Mouse (Mus musculus) ovary, adult 18-20 months (tissue): ENCODE data around the gene Rab3gap2.

Experiments
- DNase-seq: peaks from one replicate; pipeline ENCODE4 v3.0.0; 2022; ENCODE audit warnings: low spot score, mixed read lengths

Rab3gap2 gene

DNA sequence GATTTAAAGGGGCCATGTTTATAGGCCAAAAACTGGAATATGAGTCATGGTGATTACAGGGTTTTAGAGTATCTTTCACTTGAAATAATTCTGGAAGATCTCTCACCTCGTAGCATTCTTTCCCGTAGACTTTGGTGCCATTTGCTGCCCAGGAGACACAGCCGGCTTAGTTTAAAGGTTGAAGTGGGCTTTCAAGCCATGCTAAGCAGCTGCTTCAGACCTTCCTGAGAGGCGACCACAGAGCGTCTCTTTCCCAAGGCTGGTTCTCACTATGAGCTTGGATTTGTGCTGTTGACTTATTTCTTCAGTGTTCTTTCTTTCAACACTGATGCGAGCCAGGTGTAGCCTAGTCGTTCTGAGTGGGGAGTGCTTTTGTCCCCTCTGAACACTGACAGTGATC is 23.8 kb downstream of the Rab3gap2 start:
- DNase-seq, result no peak

DNA sequence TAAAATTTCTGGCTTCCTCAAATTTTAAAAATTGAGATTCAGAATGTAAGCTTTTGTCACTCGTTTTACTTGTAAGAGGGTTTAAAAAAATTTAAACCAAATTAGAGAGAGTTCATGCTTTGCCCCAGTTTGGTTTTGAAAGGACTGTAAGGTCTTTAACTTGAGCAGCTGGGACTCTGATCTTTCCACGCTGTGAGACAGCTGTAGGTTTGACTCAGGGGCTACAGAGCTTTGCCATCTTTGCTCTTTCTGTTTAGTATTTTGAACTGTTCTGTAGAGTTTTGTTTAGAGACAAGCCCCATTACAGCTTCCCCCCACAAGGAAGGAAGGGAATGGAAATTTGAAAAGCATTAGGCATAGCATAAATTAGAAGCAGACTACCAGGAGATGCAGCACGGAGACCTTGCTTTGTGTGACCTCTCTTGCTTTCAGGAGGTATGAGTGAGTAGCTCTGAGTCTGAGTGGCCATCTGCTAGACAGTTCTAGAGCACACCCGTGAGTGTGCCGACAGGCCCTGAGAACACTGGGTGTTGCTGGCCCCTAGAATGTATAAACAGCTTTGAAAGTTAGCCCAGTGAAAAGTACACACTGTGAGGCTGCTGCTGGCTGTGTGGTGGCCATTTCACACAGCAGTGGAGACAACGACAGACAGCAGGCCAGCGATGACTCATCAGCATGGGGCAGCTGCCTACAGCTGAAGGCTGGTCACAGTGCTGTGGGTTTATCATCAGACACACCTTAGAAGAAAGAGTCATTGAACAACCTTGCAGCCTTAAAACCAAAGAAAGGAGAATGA is 25.7 kb downstream of the Rab3gap2 start:
- peak; percentile 21 for DNase-seq

DNA sequence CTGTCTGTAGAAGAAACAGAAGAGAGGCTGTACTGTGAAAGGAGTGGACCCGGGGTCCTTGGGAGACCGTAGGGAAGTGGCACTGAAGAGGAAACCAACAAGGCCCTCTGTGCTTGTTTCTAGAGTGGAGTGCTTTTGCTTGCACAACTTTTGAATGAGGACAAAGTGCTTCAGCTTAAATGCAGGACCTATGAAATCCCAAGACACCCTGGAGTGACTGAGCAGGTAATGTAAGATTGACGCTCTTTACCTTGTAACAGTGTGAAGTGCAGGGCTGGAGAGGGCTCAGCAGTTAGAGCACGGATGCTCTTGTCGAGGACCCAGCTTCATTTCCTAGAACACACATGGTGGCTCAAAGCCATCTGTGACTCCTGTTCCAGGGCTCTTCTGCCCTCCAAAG is 31.9 kb downstream of the Rab3gap2 start:
- no peak for DNase-seq

DNA sequence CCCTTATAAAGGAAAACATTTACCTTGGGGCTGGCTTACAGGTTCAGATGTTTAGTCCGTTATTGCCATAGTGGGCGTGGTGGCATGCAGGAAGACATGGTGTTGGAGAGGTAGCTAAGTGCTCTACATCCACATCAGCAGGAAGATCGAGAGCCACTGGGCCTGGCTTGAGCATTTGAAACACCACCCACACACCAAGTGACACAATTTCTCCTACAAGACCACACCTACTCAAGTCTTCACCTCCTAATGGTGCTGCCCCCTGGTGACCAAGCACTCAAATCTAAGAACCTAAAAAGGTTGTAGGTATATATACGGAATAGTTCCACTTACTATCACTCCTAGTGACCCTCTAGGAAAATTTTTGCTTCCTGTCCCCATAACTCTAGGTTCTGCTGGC is 32.6 kb downstream of the Rab3gap2 start:
- DNase-seq, result no peak

DNA sequence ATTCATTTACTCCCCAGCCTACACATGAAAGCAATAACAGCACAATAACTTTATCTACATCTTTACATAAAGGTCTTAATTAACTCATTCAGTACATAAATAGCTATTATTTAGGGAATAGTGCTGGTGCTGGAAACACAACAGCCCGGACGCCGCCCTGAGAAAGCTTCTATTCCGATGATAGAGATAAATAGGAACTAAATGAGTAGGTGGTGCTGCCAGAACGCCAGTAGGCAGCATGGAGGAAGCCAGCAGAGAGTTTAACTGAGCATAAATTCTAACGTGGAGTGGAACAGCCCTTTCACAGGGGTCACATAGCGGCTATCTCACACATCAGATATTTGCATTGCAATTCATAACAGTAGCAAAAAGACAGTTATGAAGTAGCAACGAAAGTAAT is 39.1 kb downstream of the Rab3gap2 start:
- DNase-seq, result no peak

DNA sequence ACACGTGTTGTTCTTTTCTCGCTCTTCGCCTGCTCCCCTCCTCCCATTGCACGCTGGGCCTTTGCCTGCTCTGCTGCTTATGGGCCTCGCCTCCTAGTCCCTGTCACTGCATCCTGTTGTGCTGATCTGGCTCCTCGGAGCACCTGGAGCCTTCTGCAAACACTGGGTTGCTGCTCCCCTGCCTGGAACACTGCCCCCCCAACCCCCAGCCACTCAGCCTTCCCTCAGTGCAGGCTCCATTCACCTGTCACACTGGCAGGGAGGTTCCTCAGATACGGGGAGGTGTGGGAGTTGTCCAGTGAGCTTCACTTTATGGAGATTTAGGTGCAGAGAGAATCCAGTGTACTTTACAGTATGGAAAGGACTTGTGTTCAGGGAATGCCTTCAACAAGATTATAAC is 41.5 kb downstream of the Rab3gap2 start:
- DNase-seq, result no peak

DNA sequence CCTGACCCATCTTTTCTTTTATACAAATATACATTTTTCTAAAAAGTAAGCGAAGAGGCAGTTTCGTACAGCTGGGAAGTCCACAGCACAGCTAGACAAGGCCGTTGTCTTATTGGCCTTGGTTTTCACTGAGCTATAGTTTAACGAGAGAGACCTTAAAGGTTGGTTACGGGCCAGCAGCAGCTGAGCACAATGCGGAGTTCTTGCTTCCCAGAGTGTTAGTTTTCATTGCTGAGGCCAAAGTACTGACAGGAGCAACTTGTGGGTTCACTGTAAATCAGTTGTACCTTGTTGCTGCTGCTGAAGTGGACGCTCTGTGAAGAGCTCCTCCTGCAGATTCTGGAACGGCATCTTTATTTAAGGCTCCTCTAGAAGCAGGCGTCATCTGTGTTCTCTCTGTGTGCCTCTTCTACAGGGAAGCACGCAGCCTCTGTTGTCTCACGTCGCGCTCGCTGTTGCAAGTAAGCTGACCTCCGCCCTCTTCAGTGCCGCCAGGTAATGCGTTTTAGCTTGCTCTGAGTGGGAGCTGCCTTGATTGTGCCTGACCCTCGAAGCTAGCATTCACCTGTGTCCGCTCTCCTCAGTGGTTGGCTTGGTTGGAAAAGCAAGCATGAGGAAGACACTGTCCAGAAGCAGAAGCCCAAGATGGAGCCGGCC is 43.6 kb downstream of the Rab3gap2 start:
- DNase-seq, result no peak

DNA sequence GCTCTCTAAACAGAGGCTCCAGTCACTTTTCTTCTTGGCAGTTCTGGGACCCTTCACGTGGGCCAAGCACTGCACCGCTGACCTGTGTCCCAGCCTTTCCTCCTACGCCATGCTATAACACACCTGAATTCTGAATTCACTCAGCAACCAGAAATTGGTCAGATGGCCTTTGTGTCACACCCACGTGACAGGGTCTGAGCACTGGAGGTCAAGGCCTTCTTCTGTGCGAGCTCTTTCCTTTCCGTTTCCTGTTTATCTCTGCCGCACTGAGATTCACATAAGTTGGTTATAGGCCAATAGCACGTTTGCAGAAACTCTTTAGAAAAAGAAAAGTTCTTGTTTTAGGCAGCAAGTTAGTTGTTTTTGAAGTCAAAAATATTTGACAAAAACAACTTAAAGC is 44.8 kb downstream of the Rab3gap2 start:
- DNase-seq, result no peak

DNA sequence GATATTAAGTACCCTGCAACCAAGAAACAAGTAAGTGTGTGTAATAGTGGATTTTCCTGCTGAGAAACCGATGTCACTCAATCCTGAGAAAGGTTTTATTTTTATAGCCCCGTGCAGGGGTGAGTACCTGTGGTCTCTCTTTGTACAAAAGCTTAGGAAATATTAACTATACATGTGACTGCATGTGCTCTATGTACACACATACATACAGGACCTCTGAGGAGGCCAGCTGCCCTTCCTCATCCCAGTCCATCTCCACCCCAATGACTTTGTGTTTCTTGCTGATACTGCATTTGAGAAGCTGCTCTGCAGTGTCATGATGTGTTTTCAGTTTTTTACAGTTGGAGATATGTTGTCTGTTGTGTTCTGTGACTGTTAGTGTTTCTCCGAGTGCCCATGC is 48.4 kb downstream of the Rab3gap2 start:
- DNase-seq, result no peak

DNA sequence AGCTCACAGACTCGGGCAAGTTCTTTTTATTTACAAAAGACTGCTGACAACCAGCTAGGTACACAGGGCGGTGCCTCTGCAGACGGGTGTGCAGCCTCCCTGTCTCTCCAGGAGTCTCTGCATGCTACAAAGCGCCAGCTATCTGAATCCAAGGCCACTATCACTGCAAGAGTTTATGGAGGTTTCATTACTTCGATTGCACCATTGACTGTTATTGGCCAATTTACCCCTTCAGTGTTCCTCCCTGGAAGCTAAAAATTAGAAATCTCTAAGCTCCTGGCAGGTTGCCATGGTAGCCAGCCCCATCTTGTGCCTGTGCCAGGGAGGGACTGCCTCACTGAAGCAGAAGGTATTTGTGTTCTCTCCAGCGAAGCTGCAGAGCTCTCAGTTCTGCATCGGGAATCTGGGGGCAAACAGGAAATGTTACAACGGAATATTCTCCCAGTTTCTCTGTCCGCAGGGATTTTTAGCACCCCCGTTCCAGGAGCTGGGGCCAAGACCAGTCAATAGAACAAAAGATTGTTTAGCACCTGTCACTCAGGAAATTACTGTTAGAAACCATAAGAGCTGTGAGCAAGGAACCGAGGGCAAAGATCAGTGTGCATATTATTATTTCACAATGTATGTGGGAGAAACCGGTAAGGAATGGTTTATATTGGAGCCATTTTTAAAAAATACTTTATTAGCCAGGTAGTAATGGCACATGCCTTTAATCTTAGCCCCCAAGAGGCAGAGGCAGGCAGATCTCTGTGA is 49.4 kb downstream of the Rab3gap2 start:
- peak; percentile 26 for DNase-seq

DNA sequence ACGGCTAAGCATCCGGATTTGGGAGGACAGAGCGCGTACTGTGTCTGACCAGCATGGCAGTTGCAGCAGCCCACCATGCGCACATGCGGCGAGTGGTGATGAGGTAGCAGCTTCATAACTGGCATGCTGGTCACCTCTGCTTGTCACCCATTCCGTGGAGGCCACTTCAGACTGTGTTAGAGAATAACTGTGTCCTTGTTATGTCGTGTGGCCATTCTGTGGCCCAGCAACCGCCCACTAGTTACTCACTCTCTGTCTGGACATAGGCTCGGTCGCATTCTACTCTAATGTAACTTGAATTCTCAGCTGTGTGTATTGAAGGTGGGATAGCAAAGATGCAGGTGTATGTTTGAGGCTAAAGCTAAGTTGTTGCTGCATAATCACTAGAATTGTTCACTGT is 51.4 kb downstream of the Rab3gap2 start:
- DNase-seq, result no peak

DNA sequence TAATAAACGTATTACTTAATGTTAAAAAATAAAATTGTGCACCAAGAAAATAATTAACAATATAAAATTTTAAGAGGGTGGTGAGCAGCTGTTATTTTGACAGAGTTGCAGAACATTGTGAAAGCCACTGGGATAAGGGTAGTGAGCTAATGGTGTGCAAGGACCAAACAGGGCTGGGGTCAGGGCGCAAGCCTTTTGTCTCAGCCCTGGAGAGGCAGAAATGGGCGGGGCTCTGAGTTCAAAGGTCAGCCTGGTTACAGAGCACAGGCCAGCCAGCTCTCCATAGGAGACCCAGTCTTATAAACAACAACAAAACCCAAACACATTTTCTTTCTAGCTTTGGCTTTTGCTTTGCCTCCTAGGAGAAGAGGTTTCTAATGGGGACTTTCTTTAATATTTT is 52.8 kb downstream of the Rab3gap2 start:
- no peak for DNase-seq

DNA sequence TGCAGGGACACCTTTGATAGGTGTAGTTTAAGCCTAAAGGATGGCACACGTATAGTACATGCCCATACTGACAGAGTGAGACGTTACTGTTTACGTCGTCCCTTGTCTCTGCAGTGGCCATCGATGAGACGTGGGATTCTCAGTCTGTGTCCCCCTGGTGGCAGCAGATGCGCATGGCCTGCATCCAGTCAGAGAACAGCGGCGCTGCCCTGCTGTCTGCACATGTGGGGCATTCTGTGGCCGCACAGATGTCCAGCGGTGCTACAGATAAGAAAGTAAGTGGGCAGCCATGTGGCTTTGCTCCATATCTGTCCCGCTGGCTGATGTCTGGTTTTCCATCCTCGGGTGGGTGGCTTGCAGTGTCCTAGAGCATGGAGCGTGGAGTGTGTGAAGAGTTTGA is 58.6 kb downstream of the Rab3gap2 start:
- DNase-seq, result no peak

DNA sequence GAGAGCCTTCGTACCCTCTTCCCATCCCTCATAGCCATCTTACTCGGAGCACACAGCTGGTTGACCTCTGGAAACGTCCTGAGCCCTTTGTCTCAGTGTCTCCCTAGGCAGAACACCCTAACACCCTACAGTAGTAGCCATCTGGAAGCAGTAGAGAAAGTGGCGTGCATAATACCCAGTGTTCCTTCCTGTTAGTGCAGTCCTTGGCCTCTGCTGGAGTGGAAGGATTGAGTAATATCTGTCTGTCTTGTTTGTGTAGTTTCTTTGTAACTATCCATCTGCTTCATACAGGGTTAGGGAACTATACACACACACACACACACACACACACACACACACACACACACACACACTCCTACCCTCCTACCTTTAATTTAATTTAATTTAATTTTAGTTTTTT is 64.8 kb downstream of the Rab3gap2 start:
- DNase-seq, result no peak

DNA sequence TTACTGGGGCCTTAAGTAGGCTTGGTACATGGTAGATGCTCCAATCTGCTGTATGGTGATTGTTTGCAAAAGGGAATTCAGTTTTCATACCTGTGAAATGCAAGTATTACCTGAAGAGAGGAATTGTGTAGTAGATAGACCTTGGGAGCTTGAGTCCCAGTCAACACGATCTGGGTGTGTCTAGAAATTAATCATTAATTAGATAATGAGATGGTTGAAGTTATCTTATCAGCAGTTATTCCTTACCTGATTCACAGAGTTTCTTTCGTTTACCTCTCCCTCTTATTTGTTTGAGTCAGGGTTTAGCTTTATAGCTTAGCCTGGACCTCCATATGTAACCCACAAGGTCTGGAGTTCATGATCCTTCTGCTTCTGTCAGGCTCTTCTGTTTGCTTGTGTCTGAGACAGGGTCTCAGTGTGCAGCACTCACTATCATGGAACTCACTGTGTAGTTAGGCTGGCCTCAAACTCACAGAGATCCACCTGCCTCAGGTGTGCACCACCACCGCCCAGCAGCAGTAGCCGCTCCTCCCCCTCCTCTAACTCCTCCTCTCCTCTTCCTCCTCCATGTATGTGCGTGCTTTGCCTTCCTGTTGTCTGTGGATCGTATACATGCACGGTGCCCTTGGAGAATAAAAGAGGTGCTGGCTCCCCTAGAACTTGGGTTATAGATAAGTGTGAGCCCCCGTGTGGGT is 66.6 kb downstream of the Rab3gap2 start:
- DNase-seq, result no peak

DNA sequence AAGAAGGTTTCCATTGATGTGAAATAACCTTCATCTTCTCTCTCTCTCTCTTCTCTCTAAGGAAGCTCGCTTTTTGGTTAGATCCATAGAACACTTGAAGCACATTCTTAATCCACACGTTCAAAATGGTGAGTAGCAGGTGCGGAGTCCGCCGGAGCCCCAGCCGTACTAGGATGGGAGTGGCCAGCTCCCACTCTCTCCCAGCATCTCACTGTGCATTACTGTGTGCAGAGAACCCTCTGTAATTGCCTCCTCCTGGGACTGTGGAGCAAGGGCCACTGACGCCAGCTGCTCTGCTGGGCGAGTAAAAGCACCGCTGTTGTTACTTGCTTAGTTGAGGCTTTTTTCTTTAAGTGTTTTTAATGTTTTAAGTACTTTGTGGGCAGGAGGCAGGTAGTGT is 67.5 kb downstream of the Rab3gap2 start:
- no peak for DNase-seq

DNA sequence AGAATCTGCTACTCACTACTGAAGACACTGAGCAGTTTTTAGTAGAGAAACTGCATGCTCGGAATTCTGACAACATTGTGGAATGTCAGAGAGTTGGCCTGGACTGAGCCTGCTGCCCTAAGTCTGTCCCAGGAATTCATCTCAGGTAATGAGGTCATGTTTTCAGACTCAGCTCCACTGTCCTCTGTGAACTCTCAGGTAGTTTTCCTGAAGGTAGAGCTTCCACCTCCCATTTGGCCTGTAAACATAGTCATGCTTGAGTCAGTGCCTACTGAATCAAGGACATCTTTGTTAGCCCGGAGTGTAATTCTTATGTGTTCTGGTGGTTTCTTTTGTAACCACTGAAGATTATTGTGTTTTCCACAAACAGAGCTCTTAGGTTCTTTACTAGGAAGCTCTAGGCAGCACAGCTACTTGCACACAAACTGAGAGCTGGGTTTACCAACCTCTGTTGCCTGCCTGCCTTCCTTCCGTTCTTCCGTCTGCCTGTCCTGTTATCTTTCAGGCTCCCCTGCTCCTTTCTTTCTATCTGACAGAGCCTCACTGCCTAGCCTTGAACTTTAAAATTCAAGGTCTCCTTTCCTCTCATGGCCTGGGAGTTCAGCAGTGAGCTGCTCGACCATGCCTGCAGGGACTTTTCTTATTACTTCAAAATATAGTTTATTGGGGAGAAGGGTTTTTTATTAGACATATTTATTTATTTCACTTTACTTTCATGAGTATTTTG is 71.1 kb downstream of the Rab3gap2 start:
- peak; percentile 21 for DNase-seq

DNA sequence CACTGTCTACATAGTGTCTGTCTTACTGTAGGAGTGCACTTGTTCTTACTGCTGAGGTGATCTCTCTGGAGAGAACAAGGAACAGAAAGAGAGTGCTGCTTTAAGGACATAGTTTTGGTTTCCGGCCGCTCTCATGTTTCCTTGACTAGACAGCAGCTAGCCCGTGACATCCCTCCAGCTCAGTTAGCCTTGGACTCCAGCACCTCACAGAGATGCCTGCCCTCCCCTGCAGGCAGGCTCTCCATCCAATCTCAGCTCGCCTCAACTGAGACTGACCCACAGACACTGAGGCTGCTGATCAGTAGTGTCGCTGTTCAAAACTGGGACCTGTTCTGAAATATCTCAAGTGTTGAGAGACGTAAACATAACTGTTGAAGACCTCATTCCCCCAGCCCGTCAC is 72.1 kb downstream of the Rab3gap2 start:
- no peak for DNase-seq

DNA sequence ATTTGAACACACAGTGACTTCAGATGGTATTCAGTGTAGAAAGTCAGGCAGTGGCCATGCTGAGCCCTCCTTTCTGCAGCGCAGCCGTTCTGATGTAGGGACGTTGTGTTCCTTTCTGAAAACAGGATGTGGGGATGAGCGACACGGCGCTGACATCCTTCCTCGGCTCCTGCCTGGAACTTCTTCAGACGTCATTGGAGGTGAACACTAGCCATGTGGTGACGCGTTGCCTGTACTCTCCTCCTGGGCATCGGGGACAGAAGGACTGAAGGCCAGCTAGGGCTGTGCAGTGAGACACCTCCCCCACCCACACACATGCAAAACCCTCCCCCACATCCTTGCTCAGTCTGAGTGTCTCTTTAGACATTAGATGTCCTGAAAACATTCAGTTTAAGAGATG is 73.1 kb downstream of the Rab3gap2 start:
- DNase-seq, result no peak

DNA sequence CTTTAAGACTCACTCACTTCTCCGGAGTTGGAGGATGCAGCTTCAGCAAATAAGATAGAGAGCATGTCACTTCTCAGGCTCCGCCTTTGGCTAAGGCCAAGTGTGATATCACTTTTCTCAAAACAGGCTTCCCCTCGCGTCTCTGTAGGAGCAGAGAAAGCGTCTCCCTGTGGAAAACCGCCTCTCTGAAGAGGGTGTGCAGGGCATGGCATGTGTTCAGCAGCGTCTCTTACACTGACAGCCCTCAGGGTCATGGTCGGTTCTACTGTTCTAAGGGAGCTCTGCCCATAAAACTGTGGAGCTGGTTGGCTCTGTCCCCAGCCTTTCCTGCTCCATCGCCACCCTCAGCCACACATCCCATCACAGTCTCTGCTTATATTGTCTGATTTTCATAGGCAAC is 75.4 kb downstream of the Rab3gap2 start:
- no peak for DNase-seq

DNA sequence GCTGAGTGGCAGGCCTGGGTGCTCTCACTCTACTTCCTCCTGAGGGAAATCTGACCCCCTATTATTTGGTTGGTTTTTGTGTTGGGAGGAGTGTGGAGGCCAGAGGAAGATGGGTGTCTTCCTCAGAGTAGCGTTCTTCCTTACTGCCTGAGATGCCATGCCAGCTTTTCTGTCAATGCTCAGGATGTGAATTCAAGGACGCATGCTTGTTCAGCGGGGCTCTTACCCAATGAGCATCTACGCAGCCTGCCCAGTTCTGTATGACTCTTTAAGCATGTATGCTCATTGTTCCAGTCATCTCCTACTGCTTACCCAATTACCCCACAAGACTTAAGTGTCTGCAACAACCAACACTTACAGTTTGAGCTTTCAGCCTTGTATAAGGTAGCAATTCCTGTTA is 76.7 kb downstream of the Rab3gap2 start:
- no peak for DNase-seq

DNA sequence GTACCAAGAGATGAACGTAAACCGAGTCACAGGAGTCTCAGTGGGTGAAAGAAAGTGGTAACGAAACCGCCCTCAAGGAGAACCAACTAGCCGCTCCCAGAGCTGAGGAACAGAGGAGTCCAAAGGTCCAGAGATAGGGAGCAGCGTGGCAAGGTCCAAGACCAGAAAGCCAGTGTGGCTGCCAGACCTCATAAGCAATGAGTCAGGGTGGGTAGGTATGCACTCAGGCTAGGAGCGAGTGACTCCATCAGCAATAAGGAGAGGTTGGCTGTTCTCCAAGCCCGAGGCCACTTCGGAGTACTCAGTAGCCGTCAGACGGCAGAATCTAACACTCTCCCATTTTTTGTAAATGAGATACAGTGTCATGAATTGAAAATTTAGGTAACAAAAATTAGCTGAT is 78.9 kb downstream of the Rab3gap2 start:
- DNase-seq, result peak; percentile 28
